Mouse (Mus musculus): ENCODE measurements around the gene Arhgef1.

DNA sequence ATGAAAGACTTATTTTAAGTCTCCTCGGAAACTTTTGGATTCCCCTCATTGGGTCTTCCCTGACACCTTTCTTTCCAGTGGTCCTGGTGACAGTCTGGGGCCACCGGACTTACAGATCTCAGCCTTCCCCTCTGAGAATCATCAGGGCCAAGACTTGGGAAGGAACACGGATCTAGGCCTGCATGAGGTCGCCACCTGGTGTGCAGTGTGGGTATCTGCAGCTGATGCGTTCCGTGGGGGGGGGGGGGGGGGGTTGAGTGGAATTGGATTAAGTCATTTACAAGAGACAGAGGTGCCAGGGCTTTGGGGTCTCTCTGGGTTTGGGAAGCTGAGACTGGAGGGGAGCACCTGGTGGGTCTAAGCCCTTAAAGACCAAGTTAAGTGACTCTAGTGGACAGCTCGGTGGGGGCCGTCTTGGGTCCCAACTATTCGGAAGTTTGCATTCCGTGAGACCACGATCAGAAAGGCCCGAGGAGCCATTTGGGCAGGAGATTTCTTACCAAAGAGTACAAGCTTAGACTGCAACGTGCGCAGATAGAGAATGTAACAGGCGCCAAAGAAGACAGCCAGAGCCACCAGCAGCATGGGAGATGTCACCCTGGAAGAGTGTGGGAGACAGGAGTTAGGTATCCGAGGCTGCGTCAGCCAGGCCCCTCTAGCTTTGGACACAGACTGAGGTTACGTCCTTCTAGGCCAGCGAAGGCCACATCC, 68.7 kb downstream of the Arhgef1 start:
- no peak for TF ChIP-seq POLR2A (IDR thresholded peaks at IDR 0.05; ENCODE audit: low read depth, low read length)
- TF ChIP-seq ZMIZ1 (IDR thresholded peaks at IDR 0.05; ENCODE audit: low read depth, low read length) = no peak
- TF ChIP-seq NELFE (IDR thresholded peaks at IDR 0.05; ENCODE audit: low read depth, low read length) = no peak
- TF ChIP-seq CTCF (conservative IDR thresholded peaks at IDR 0.05 in 1 of 2, IDR thresholded peaks at IDR 0.05 in 1 of 2; ENCODE audit: low read depth in 2 of 2, low read length in 2 of 2) = peak; percentile 23 to 75; a peak in 2 of 4 replicates
- no peak for TF ChIP-seq ZKSCAN1 (IDR thresholded peaks at IDR 0.05; ENCODE audit: borderline replicate concordance, low read depth, low read length)
- TF ChIP-seq TCF12 (IDR thresholded peaks at IDR 0.05; ENCODE audit: low read depth, low read length) = 0 out of 2 replicates have a peak, but pooled peaks have one; percentile 28
- no peak for TF ChIP-seq MAX (IDR thresholded peaks at IDR 0.05; ENCODE audit: low read length)

Measured in CH12.LX (cell line).